9 mouse cellular contexts compared by ENCODE assay signal in genomic region chr6:65510051-65510669, GRCm38 (mm10). TPM values are rescaled to one million over a fixed set of nuclear protein-coding genes. Genes with fewer than 3 reads are reported as not detected.
A peak's percentile ranks its signal among the peaks of the same experiment; 100 is the strongest.
DNase-seq lines count a peak whose midpoint lies in the region; ATAC-seq lines count a peak whose summit lies in the region.
"Had no signal": no experiment of that assay in that cellular context is flagged by ENCODE, and none has a peak within 500 bp of the region (broad histone marks: within the 10 kb centered on the region; RNA-seq: fewer than 3 reads in every experiment).

No protein-coding gene starts in this region.

- H3K27ac ChIP-seq in forebrain, embryonic 10.5 days = no peak overlapping the region
- H3K27ac ChIP-seq in hindbrain, embryonic 12.5 days = no peak overlapping the region

- WGBS in forebrain, embryonic 10.5 days = 47% methylated on average over 4 of the region's 4 CpGs
- WGBS in hindbrain, embryonic 12.5 days = 38% methylated on average over 4 of the region's 4 CpGs

- peak; percentile 76 for DNase-seq in ES-CJ7 (ENCODE audit: low read depth, low spot score)
- DNase-seq in brain, adult 2 months (ENCODE audit: low read depth, low spot score) = peak; percentile 82
- peak; percentile 65 for DNase-seq in forebrain, embryonic 10.5 days (ENCODE audit: extremely low spot score, low spot score)
- DNase-seq in layer of hippocampus, adult 9-11 months = peak; percentile 55
- DNase-seq in lung, postnatal 14 days = peak; percentile 79
- DNase-seq in retina, postnatal 1 day = peak; percentile 80
- DNase-seq in urinary bladder, postnatal 36 days (ENCODE audit: low spot score in 2 of 2) = peak; percentile 47 to 60

- no peaks in the 10 kb centered on the region for H3K4me1 ChIP-seq in forebrain, embryonic 10.5 days
- H3K4me1 ChIP-seq in hindbrain, embryonic 12.5 days = no peaks in the 10 kb centered on the region

- H3K4me3 ChIP-seq in forebrain, embryonic 10.5 days = no peak overlapping the region
- no peak overlapping the region for H3K4me3 ChIP-seq in hindbrain, embryonic 12.5 days

- no peak overlapping the region for H3K4me2 ChIP-seq in hindbrain, embryonic 12.5 days (replicated peaks)

- H3K9ac ChIP-seq in hindbrain, embryonic 12.5 days = no peak overlapping the region

- H3K27me3 ChIP-seq in forebrain, embryonic 10.5 days (ENCODE audit: poor library complexity, severe bottlenecking) = no peaks in the 10 kb centered on the region
- H3K27me3 ChIP-seq in hindbrain, embryonic 12.5 days = no peaks in the 10 kb centered on the region

- peak; percentile 81 for ATAC-seq in hindbrain, embryonic 12.5 days (ENCODE audit: low FRiP score)

- H3K9me3 ChIP-seq in forebrain, embryonic 10.5 days = no peaks in the 10 kb centered on the region
- H3K9me3 ChIP-seq in hindbrain, embryonic 12.5 days (replicated peaks) = no peaks in the 10 kb centered on the region

- H3K36me3 ChIP-seq in forebrain, embryonic 10.5 days (replicated peaks) = no peaks in the 10 kb centered on the region
- H3K36me3 ChIP-seq in hindbrain, embryonic 12.5 days = no peaks in the 10 kb centered on the region

RNA-seq across cellular contexts. Expression of gene Tnip3, which starts 15.0 kb away (rescaled TPM):
- not detected in 2 replicates for polyA plus RNA-seq in forebrain, embryonic 10.5 days (2016; fragmentation: Nextera tagmentation; extraction: Ambion mirVana)
- polyA plus RNA-seq in hindbrain, embryonic 12.5 days (2016; fragmentation: Nextera tagmentation; extraction: Ambion mirVana) = not detected in 2 replicates
- polyA plus RNA-seq: liver, embryonic 16.5 days had no signal
